Mouse (Mus musculus) limb, embryonic 15.5 days (tissue): ENCODE measurements around the gene Fam69a. TPM values are rescaled to one million over a fixed set of nuclear protein-coding genes. Genes with fewer than 3 reads are reported as not detected.
"Not testable (repeated sequence)": the region's sequence is repeated elsewhere in the genome, so short reads cannot be mapped to it uniquely, and the experiment has no call there.

Source experiments
- ATAC-seq: fragments of 200-750 bp; cut with Nextera tagmentation; 2 replicates; pipeline ENCODE4 v1.8.0; 2017; ENCODE audit warnings: low read depth, moderate TSS enrichment; ENCODE audit not compliant: insufficient number of reproducible peaks, low FRiP score, low TSS enrichment
- H3K27ac ChIP-seq: fragments of 300-500 bp; sonication (generic); 2 replicates; pipeline ENCODE4 v1.5.1; 2015; ENCODE audit warnings: moderate library complexity, mild to moderate bottlenecking, inconsistent platforms
- H3K27me3 ChIP-seq: fragments of 300-500 bp; sonication (generic); 2 replicates; pipeline ENCODE4 v1.6.1; 2015; ENCODE audit warnings: inconsistent platforms
- H3K36me3 ChIP-seq: fragments of 300-500 bp; sonication (generic); 2 replicates; pipeline ENCODE4 v1.6.1; 2015; ENCODE audit warnings: inconsistent platforms
- H3K4me1 ChIP-seq: fragments of 300-500 bp; sonication (generic); 2 replicates; pipeline ENCODE4 v1.6.1; 2015; ENCODE audit warnings: inconsistent platforms
- H3K4me2 ChIP-seq: fragments of 300-500 bp; sonication (generic); 2 replicates; pipeline ENCODE4 v1.6.1; 2015; ENCODE audit warnings: mild to moderate bottlenecking, inconsistent platforms
- H3K4me3 ChIP-seq: fragments of 300-500 bp; sonication (generic); 2 replicates; pipeline ENCODE4 v1.5.1; 2015; ENCODE audit warnings: mild to moderate bottlenecking, inconsistent platforms
- H3K9ac ChIP-seq: fragments of 300-500 bp; sonication (generic); 2 replicates; pipeline ENCODE4 v1.6.1; 2015; ENCODE audit warnings: inconsistent platforms
- H3K9me3 ChIP-seq: fragments of 300-500 bp; sonication (generic); 2 replicates; pipeline ENCODE4 v1.6.1; 2016; ENCODE audit warnings: inconsistent platforms
- WGBS: fragments of 180-500 bp; shearing (Covaris S2); methylation state at CpG from one replicate; pipeline ENCODE4 v1.1.7; 2015; 5-methylcytosine and 5-hydroxymethylcytosine counted together
- polyA plus RNA-seq: library from polyadenylated mRNA; unstranded; fragments of >200 nt; fragmentation: Nextera tagmentation; extraction: Ambion mirVana; gene quantifications from 2 replicates; pipeline ENCODE4 v1.2.1, GENCODE M21; 2015

Fam69a gene
- polyA plus RNA-seq, 1 experiment from 2014 or later = 31.8 TPM

- Histone ChIP-seq H3K4me2 (no peak overlapping the region), H3K4me1 (no peaks in the 10 kb centered on the region), H3K4me3 (no peak overlapping the region), H3K27me3 (no peaks in the 10 kb centered on the region), H3K36me3 (peaks cover 45% of the 10 kb centered on the region), H3K27ac (no peak overlapping the region), H3K9me3 (no peaks in the 10 kb centered on the region), H3K9ac (no peak overlapping the region)
- no peak for ATAC-seq
- WGBS = 89% methylated on average over 5 of the region's 5 CpGs
Measured at GRCm38 (mm10) chr5:107911012-107911411, 75.9 kb downstream of the Fam69a start.

GRCm38 (mm10) chr5:107910084-107910616 lies 76.7 kb downstream of the Fam69a start:
- no peak overlapping the region for H3K27ac ChIP-seq
- no peaks in the 10 kb centered on the region for H3K27me3 ChIP-seq
- no peak overlapping the region for H3K9ac ChIP-seq
- H3K4me1 ChIP-seq = no peaks in the 10 kb centered on the region
- no peak overlapping the region for H3K4me3 ChIP-seq
- H3K4me2 ChIP-seq = no peak overlapping the region
- ATAC-seq = no peak
- H3K36me3 ChIP-seq = peaks cover 54% of the 10 kb centered on the region
- H3K9me3 ChIP-seq = no peaks in the 10 kb centered on the region
- WGBS = 65% methylated on average over 5 of the region's 5 CpGs

GRCm38 (mm10) chr5:107909668-107910067 lies 77.2 kb downstream of the Fam69a start:
- H3K4me2 ChIP-seq = no peak overlapping the region
- no peaks in the 10 kb centered on the region for H3K4me1 ChIP-seq
- no peak overlapping the region for H3K9ac ChIP-seq
- H3K4me3 ChIP-seq = no peak overlapping the region
- 82% methylated on average over 3 of the region's 3 CpGs for WGBS
- no peaks in the 10 kb centered on the region for H3K27me3 ChIP-seq
- H3K9me3 ChIP-seq = no peaks in the 10 kb centered on the region
- H3K27ac ChIP-seq = no peak overlapping the region
- peaks cover 59% of the 10 kb centered on the region for H3K36me3 ChIP-seq
- ATAC-seq = no peak

- Histone ChIP-seq H3K9me3 (no peaks in the 10 kb centered on the region), H3K4me2 (no peak overlapping the region), H3K9ac (no peak overlapping the region), H3K4me3 (no peak overlapping the region), H3K4me1 (no peaks in the 10 kb centered on the region), H3K27me3 (no peaks in the 10 kb centered on the region), H3K36me3 (peaks cover 67% of the 10 kb centered on the region), H3K27ac (no peak overlapping the region)
- ATAC-seq = no peak
- WGBS = 89% methylated on average over 2 of the region's 2 CpGs
Measured at GRCm38 (mm10) chr5:107908514-107909110, 78.3 kb downstream of the Fam69a start.

- no peaks in the 10 kb centered on the region for H3K9me3 ChIP-seq
- H3K4me1 ChIP-seq = no peaks in the 10 kb centered on the region
- no peak for ATAC-seq
- peaks cover 67% of the 10 kb centered on the region for H3K36me3 ChIP-seq
- H3K4me3 ChIP-seq = no peak overlapping the region
- H3K4me2 ChIP-seq = no peak overlapping the region
- no peak overlapping the region for H3K9ac ChIP-seq
- WGBS = 69% methylated on average over 3 of the region's 3 CpGs
- no peaks in the 10 kb centered on the region for H3K27me3 ChIP-seq
- no peak overlapping the region for H3K27ac ChIP-seq
Measured at GRCm38 (mm10) chr5:107904325-107904724, 82.6 kb downstream of the Fam69a start.

GRCm38 (mm10) chr5:107901014-107901615 lies 85.8 kb downstream of the Fam69a start:
- peaks cover 38% of the 10 kb centered on the region for H3K36me3 ChIP-seq
- peak overlapping the region; percentile 92 for H3K27ac ChIP-seq
- ATAC-seq = no peak
- peak overlapping the region; percentile 77 for H3K9ac ChIP-seq
- peak overlapping the region; percentile 64 for H3K4me3 ChIP-seq
- H3K9me3 ChIP-seq = no peaks in the 10 kb centered on the region
- H3K4me2 ChIP-seq = peak overlapping the region; percentile 51
- WGBS = under 1% methylated on average over 23 of the region's 23 CpGs
- H3K27me3 ChIP-seq = no peaks in the 10 kb centered on the region
- no peaks in the 10 kb centered on the region for H3K4me1 ChIP-seq

GRCm38 (mm10) chr5:107900206-107901013 lies 86.5 kb downstream of the Fam69a start, which contains the start of gene Rpl5:
TSS of gene Rpl5 (plus strand) at chr5:107900502.
- H3K27me3 ChIP-seq = no peaks in the 10 kb centered on the region
- H3K36me3 ChIP-seq = peaks cover 31% of the 10 kb centered on the region
- H3K9me3 ChIP-seq = no peaks in the 10 kb centered on the region
- H3K4me1 ChIP-seq = no peaks in the 10 kb centered on the region
- peak; percentile 95 for ATAC-seq
- H3K9ac ChIP-seq = peak within 1 kb of the TSS; percentile 77
- peak within 1 kb of the TSS; percentile 64 for H3K4me3 ChIP-seq
- peak within 1 kb of the TSS; percentile 51 for H3K4me2 ChIP-seq
- peak within 1 kb of the TSS; percentile 92 for H3K27ac ChIP-seq
- 3% methylated on average over 66 of the region's 66 CpGs for WGBS

- H3K4me2 ChIP-seq = no peak overlapping the region
- no peak overlapping the region for H3K27ac ChIP-seq
- no peaks in the 10 kb centered on the region for H3K27me3 ChIP-seq
- no peaks in the 10 kb centered on the region for H3K36me3 ChIP-seq
- no peak overlapping the region for H3K4me3 ChIP-seq
- H3K9ac ChIP-seq = no peak overlapping the region
- H3K4me1 ChIP-seq = no peaks in the 10 kb centered on the region
- WGBS = 69% methylated on average over 1 of the region's 1 CpGs
- no peaks in the 10 kb centered on the region for H3K9me3 ChIP-seq
- no peak for ATAC-seq
Measured at GRCm38 (mm10) chr5:107896265-107896664, 90.6 kb downstream of the Fam69a start.

GRCm38 (mm10) chr5:107894676-107895075 lies 92.2 kb downstream of the Fam69a start:
- Histone ChIP-seq H3K4me3 (no peak overlapping the region), H3K4me1 (no peaks in the 10 kb centered on the region), H3K9me3 (no peaks in the 10 kb centered on the region), H3K9ac (no peak overlapping the region), H3K27me3 (no peaks in the 10 kb centered on the region), H3K4me2 (no peak overlapping the region), H3K36me3 (no peaks in the 10 kb centered on the region), H3K27ac (no peak overlapping the region)
- WGBS = 68% methylated on average over 7 of the region's 7 CpGs
- no peak for ATAC-seq

GRCm38 (mm10) chr5:107891515-107891914 lies 95.4 kb downstream of the Fam69a start:
- not testable (repeated sequence) for H3K4me3 ChIP-seq, ATAC-seq, H3K27ac ChIP-seq, H3K27me3 ChIP-seq, H3K9ac ChIP-seq, H3K4me2 ChIP-seq, H3K4me1 ChIP-seq, H3K9me3 ChIP-seq, H3K36me3 ChIP-seq
- WGBS = 71% methylated on average over 1 of the region's 1 CpGs

- Histone ChIP-seq H3K4me3 (no peak overlapping the region), H3K36me3 (no peaks in the 10 kb centered on the region), H3K27me3 (no peaks in the 10 kb centered on the region), H3K4me1 (no peaks in the 10 kb centered on the region), H3K9me3 (no peaks in the 10 kb centered on the region), H3K27ac (no peak overlapping the region), H3K4me2 (no peak overlapping the region), H3K9ac (no peak overlapping the region)
- ATAC-seq = no peak
- 53% methylated on average over 9 of the region's 9 CpGs for WGBS
Measured at GRCm38 (mm10) chr5:107889994-107890888, 96.6 kb downstream of the Fam69a start.
